Mouse (Mus musculus) right cerebral cortex, postnatal 25 days (tissue): ENCODE results near the gene Zfp146.
"Not testable (repeated sequence)": the region's sequence is repeated elsewhere in the genome, so short reads cannot be mapped to it uniquely, and the experiment has no call there.

Source experiments
- DNase-seq: peaks from one replicate; pipeline ENCODE4 v3.0.0; 2022

The Zfp146 gene

DNA sequence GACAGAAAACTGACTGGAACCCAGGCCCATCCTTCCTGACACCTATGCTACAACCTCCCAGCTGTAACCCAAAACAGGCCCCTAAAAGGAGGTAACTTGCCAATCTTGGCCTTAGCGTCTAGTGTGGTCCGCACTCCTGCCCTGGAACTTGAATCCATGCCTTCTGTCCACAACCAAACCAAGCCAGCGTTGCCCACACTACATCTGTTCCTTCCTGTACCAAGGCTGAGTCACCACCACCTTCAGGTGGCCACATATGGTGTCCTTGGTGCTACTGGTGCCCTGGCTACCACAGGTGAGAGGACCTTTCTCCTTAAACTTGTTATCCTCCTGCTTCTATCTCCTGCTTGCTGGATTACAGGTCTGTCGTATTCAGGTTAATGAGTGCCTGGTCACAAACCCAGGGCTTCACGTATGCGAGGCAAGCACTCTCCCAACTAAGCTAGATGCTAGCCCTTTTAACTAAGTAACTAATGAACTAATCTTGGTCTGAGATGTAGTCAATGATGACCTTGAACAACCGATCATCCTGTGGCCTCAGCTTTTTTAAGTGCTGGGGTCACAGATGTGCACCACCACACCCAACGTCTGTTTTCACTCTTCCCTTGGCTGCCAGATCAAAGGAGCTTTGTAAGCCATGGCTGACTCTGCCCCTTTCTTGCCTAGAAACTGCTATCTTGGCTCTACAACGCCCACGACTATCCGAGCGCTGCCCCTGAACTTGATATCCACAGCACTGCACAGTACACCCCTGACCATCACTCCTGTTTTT, 19.0 kb upstream of the Zfp146 start:
- no peak for DNase-seq

DNA sequence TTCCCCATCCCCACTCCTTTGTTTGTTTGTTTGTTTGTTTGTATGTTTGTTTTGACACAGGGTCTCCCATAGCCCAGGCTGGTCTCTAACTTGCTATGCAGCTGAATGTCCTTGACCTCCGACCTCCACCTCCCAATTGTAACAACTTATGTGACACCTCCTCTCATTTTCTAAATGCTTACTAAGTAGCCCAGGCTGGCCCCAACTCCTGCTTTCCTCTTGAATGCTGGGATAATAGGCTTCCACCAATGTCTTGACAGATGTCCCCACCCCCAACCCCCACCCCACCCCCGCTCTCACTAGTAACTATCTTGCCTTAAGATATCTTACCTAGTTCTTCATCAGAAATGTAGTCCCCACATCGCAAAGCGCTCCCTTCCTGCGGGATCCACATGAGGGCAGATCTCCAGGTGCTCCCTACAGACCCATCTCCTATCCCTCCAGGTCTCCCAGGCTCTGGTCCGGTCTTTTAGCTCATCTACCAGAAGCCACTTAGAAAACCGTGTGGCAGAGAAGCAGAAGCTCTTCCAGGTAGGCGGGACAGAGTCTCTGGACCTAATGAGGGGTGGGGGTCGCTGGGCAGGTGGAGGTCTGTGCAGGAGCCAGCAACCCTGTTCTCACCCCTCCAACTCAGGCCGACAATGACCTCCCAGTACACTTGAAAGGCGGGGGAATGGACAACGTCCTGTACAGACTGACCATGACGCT, 15.2 kb upstream of the Zfp146 start:
- no peak for DNase-seq

DNA sequence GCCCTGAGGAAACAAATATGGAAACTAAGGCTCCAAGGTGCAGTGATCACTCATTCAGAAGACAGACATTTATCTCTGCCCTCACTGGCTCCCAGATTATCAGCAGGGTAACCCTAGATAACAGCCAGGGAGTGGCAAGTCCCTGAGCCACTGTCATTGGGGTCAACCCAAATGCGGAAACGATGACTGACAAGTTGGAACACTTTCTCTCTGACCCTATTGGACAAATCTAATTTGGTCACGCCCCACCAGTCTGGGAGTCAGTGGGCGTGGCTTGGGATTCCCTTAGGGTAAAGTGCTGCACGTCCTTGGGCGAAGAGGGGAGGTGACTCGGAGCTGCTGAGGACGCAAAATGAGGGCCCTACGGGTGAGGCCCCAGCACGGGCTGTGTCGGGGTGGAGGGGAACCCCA, 14.3 kb upstream of the Zfp146 start, which contains the start of gene Cox7a1:
Gene Cox7a1, plus strand, starts transcription at position 266 of the 411 bp plus-strand sequence.
- peak; percentile 45 for DNase-seq

DNA sequence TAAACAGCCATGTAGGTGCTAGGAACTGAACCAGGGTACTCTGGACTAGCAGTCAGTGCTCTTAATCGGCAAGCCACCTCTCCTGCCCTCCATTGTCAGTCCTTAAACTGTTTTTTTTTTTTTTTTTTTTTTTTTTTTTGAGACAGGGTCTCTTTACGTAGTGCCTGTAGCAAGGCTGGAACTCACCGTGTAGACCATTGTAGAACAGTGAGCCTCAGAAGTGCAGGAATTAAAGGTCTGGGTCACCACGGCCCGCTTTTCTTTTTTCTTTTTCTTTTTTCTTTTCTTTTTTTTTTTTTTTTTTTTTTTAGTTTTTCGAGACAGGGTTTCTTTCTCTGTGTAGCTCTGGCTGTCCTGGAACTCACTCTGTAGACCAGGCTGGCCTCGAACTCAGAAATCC, 13.6 kb upstream of the Zfp146 start:
- DNase-seq = not testable (repeated sequence)

DNA sequence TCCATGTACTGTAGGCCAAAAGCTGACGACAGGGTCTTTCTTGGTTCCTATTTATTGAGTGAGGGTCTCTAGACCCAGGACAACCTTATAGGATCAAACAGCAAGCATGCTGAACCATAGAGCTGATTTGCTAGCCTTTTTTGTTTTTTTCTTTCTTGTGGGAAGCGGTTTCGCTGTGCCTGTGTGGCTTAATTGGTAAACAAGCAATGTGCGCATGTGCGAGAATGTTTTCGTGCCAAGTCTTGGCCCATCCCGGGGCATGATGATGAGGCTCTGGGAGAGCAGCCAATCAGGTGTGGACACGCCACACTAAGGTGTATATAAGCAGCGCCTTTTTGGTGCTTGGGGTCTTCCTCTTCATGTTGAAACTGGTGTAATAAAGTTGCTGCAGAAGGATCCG, 12.4 kb upstream of the Zfp146 start:
- not testable (repeated sequence) for DNase-seq

DNA sequence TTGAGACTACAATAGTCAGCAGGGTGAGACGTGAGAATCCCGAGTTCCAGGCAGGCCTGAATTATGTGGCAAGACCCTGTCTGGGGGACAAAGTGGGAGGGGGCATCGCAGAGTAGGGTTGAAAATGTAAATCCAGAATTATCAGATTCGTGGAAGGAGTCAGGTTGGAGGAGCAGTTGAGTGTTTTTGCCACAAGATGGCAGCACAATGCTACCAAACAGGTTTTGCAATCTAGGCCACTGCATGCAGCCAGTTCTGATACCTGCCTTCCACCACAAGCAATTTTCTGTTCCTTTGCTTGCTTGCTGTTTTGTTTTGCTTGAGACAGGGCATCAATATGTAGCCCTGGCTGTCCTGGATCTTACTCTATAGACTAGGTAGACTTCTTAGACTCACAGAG, 11.8 kb upstream of the Zfp146 start:
- DNase-seq = peak; percentile 67

DNA sequence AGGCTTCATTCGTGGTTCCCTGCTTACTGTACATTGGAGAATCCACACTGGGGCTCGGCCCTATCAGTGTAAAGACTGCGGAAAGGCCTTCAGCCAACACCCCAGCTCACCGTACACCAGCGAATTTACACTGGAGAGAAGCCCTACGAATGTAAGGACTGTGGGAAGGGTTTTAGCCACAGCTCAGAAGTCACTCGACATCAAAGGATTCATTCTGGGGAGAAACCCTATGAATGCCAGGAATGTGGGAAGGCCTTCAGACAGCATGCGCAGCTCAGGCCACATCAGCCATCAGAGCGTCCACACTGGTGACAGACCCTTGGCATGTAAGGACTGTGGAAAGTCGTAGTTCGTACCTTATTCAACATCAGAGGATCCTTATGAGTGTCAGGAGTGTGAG, 8.7 kb upstream of the Zfp146 start:
- no peak for DNase-seq

DNA sequence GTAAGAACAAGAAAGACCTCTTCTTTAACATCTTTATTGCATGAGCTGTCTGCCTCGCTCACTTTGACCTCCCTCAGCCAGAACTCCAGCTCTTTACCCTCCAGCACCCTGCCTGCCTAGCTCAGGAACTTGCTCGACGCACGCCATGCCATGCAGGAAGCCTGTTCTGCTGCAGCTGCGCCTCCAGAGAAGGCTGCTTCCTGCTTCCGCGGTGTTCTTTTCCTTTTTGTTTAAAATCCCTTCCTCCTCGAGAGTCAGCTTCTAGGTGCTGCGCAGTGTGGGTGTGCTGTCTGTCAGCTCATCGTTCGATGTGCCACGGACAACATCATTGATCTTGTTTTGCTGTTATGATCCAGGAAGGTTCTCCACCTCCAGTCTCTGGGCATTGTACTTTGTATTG, 6.9 kb upstream of the Zfp146 start:
- no peak for DNase-seq

DNA sequence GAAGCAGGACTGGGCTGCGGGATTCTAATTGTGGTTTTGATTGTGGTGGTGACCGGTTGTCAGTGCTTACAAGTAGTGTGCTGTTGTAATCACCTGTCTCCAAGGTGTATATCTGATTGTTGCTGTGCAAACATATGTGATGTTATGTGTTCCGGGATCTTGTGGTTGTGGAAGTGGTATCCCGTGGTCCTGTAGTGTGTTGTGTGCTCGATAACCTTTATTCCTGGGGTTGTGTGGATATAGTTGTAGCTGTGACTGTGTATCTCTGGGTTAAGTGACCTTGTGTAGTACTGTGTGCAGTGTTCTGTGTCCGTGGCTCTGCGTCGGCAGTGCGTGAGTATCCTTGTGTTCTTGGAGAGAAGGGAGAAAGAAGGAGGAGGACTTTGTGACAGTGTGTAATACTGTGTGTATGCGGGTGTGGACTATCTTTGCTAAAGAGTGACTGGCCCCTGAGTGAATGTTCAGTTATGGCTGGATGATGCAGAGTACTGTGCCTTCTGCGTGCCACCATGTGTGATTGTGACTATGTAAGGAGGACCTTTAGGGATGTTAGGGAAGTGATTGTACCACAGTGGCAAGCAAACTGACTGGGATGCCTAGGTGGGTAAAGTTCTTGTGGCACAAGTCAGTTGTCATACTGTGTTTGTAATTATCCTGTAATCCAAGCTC, 867 bp upstream of the Zfp146 start:
- DNase-seq = no peak

DNA sequence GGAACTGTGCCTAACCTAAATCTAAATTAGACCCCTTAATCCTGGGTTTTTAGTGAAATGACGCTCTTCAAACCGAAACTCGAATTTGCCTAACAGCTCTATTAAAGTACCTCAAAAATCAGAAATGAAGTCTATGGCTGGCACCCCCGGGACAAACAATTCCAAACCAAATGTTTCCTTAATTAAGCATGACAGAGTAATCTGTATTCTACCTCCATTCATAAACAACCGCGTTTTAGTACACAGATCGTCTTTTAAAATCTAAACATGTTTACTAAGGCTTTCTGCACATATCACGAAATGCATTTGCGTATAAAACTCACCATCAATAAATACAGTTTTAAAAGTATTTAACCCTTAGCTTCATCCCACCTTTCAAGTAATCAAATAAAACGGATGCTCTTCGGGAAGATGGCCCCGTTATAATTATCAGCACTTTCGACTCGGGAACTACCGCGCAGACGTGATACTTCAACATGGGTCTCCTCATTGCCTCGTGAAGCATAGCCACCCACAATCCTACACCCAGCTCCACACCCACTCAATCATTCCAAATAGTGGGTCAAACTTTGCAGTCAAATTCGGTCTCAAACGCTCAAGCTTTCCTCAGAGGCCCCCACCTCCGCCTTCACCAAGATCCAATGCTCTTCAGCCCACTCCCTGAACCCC, 502 bp downstream of the Zfp146 start:
- DNase-seq = no peak

DNA sequence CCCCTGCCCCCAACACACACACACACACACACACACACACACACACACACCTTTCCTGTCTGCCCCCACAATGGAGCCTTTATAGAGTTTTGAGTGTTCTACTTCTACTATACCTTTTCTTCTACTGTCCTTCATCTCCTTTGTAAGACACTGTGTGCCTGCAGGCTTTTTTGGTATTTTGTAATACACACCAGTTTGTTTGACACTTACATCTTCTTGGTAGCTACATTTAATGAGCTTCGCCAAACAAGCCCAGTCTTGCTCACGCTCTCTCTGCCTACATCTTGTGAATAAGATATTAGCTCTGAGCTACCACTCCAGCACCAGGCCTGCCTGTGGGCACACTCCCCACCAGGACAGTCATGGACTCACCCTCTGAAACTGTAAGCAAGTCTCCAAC, 4.8 kb downstream of the Zfp146 start:
- DNase-seq = no peak

DNA sequence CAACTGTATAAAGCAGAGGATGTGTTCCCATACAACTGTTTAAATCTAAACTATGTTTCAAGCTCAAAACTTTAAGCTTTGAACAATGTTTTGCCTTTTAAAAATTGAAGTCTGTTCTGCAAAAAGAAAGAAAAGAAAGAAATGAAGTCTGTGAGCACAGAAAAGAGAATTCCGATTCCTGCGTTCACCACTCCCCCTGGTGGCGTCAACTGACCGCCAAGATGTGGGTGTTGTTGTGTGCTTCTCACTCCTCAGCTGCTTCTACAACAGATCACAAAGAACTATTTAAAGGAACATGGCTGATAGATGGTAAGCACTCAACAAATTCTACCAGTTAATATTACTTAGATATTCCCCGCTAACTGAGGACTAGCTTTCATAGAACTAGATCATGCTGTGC, 6.4 kb downstream of the Zfp146 start:
- DNase-seq = no peak

DNA sequence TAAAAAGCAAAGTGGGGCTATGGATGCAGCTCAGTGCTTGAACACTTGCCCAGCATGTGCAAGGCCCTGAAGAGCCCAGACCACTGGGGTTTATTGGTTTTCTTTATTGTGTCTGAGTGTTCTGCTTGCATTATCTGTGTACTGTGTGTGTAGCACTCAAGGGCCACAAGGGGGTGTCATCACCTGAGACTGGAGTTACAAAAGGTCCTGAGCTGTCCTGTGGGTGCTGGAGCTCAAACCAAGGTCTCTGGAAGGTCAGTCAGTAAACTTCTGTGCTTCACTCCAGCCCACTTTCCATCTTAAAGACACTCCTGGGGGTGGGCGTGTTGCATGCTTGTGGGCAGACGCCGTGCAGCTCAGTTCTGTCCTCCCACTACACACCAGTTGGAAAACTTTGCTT, 14.0 kb downstream of the Zfp146 start:
- no peak for DNase-seq

DNA sequence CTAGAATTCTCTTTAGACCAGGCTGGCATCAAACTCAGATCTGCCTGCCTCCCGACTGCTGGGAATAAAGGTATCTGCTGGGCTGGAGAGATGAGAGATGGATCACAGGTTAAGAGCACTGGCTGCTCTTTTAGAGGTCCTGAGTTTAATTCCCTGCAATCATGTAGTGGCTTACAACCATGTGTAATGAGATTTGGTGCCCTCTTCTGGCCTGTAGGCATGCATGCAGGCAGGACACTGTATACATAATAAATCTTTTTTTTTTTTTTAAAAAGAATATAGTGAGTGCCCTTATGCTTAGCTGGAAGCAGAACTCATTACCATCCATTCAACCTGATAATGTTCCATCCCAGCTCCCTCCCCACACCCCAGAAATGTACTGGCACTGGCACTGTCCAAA, 15.5 kb downstream of the Zfp146 start:
- DNase-seq = no peak

DNA sequence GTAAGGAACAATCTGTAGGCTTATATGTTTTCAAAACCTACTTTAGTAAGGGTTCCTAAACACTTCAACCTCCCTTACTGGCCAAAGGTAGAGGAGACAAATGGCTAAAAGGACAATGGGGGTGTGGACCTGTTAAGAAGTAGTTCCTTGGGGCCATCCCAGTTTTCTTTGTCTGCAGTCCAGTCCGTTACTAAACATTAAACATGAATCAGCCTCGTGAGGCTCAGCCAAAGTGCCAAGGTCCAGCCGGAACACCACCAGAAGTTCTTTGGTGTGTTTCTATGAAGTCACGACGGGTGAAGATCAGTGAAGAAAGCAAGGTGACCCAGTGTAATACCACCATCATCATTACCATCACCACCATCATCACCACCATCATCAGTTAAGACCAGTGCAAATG, 22.5 kb downstream of the Zfp146 start:
- DNase-seq = no peak

DNA sequence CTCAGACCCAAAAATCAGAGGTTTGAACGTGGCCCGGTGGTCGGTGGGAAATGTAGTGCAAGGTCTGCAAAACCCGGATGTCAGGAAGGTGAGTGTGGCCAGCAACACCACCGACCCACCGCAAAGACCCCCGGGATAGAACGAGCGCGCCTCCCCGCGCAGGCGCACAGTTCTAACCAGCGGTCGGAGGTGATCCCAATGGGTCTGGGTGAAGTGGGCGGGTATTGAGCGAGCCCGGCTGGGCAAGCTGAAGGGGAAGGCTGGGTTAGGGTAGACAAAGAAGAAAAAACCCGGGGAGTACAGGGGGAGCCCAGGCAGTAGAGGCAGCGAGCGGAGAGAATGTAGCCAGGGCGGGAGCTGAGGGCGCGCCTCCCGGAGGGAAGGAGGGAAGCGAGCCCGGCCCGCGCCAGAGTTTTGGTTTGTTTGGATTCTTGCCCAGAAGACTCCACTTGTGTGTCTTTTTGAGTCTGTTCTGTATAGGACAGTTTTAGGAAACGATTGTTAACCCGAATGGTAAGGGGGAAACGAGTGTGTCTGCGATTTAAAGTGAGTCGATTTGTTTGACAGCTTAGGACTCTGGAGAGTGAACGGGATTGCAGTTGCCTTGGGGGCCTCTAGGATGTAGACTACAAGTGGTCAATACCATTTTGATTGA, 25.9 kb downstream of the Zfp146 start:
- peak; percentile 77 for DNase-seq

DNA sequence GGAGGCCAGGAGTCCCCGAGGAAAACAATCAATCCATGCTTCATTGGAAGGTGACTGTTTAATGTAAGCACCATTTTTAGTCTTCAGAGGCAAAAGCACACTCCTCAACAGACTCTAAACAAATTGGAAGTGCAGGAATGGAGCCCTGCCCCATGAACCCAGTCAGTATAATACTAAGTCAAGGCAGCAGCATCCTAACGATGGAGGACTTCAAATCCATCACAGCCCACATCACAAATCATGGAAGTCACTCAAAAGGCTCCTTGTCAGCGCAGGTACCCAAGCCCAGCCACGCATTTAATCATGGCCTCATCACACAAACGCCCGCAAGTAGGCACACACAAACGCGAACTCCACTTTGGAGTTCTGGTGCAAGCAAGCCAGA, 26.4 kb downstream of the Zfp146 start:
- DNase-seq = no peak

DNA sequence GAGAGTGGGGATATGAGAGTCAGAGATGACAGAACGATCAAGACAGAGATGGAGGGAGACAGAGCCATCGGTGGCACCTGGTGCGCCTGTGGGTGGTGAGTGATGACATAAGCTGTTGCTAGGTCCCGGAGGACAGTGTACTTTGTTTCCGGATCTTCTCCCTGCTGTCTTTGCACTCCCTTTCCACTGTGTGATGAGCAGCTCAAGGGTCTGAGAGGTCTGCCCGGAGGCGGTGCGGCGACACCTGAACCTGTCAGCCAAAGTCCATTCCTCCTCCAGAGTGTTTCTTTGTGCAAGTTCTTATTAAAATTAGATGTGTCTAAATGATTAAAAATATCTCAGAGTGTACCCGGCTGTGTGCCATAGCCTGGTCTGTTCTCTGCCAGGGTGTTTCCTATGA, 32.7 kb downstream of the Zfp146 start:
- DNase-seq = no peak

DNA sequence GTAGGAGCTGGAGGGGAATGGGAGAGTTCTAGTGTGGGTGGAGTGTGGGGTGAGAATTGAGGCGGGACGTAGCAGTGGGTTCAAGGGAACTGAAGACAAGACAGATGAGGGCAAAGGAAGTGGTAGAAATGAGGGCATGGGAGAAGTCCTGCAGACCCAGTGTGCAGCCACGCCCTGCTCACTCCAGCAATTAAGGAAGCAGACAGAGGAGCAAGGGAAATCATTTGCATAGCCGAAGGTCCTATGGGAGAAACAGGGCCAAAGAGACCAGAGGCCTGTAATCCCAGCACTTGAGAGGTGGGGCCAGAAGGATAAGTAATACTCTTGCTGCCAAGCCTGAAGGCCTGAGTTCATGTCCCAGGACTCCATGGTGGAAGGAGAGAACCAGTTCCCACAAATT, 37.2 kb downstream of the Zfp146 start:
- DNase-seq = no peak

DNA sequence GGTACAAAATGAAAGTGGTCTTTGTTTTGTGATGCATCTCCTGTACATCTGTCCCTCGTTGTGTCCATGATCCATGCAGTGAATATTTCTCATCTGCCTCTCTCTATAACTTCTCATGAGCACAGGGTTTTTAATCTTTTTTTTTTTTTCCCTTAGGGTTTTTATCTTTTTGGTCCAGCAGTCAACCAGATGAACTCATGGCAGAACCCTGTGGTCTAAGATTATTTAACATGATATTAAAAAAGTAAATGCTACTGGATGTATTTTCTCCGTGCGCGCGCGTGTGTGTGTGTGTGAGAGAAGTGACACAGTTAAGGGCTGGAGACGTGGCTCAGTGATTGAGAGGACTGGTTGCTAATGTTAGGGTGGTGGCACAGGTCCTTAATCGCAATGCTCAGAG, 39.6 kb downstream of the Zfp146 start:
- no peak for DNase-seq

DNA sequence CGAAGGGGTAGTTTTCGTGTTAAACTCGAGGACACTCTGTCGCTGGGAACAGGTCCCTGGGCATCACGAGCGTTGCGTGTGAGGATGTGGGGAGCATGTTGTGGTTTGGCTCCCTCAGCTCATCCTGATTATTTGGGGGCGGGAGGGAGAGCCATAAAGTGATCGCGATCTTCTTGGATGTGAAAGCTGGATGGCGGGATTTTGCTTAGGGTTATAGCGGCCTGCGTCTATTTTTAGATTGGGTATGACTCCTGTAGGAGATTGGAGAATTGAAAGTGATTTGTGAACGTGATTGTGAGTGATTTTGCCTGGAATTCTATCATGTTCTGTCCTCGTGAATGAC, 47.4 kb downstream of the Zfp146 start:
- no peak for DNase-seq

DNA sequence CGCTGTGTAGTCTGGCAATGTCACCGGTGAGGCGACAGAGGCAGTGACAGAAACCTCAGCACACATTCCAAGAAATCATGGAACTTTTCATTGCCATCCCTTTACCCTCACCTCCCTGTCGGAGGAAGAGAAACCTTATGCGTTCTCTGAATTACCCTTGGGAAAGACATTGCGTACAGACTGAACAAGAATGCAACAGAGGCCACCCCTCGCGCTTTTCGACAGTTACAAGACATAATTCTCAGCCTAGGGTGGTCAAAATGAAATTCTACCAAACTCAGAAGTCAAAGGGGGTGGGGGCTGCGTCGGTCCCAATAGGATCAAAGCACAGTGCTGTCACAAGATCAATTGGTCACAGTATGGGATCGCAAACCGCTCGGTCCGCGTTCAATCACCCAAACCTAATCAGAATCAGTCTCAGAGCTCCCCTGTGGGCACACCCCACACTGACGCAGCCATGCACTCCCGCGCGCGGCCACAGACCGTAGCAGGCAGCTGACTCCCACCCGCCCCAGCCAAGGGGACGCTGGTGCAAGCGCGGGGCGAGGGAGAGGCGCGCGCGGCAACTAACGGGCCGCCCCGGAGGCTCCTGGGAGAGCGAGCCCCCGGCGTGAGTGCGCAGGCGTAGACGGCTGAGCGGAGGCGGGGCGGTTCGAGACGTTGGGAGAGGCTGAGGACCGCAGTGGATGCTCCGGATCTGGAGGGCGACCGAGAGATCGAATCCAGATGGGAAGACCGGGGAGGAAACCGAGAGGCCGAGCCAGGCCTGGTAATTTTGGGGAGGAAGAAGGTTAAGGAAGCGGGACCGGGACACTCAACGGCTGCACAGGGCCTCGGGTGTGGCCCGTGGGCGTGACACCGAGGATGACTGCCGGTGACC, 48.0 kb downstream of the Zfp146 start, which contains the start of gene Zfp382:
Gene Zfp382, plus strand, starts transcription at position 635 of the 880 bp plus-strand sequence.
- peak; percentile 93 for DNase-seq
